Mouse (Mus musculus) kidney, postnatal 36 days (tissue): ENCODE measurements around the gene Mt3.
"Not testable (repeated sequence)": the region's sequence is repeated elsewhere in the genome, so short reads cannot be mapped to it uniquely, and the experiment has no call there.

ENCODE experiments used
- DNase-seq, 2 experiments: peaks; one replicate each; pipeline ENCODE4 v3.0.0; 2021 to 2022; ENCODE audit warnings: mixed read lengths in 2 of 2

Mt3 gene

GRCm38 (mm10) chr8:94154537-94154936, 2.1 kb downstream of the Mt3 start:
- DNase-seq = no peak

- DNase-seq = peak; percentile 29 to 61
These were observed 3.7 kb downstream of the Mt3 start for GRCm38 (mm10) chr8:94156092-94156491.

- not testable (repeated sequence) for DNase-seq
These were observed 13.4 kb downstream of the Mt3 start for GRCm38 (mm10) chr8:94165772-94166171.

- peak; percentile 86 to 94 for DNase-seq
These were observed 14.8 kb downstream of the Mt3 start for GRCm38 (mm10) chr8:94167244-94167643.

- DNase-seq = no peak
These were observed 17.1 kb downstream of the Mt3 start for GRCm38 (mm10) chr8:94169547-94169946.

- peak; percentile 47 to 60 for DNase-seq
These were observed 18.9 kb downstream of the Mt3 start for GRCm38 (mm10) chr8:94171321-94171755.

- peak; percentile 75 to 84 for DNase-seq
These were observed 19.8 kb downstream of the Mt3 start, which contains the start of gene Mt2 for GRCm38 (mm10) chr8:94172075-94172808. TSS of gene Mt2 (plus strand) at chr8:94172664.

GRCm38 (mm10) chr8:94172809-94173732, 20.7 kb downstream of the Mt3 start:
- DNase-seq = peak in 1 of 2 experiments; percentile 23

GRCm38 (mm10) chr8:94173848-94174403, 21.5 kb downstream of the Mt3 start:
- DNase-seq = no peak

- DNase-seq = no peak
These were observed 22.3 kb downstream of the Mt3 start for GRCm38 (mm10) chr8:94174619-94175213.

GRCm38 (mm10) chr8:94177716-94178390, 25.4 kb downstream of the Mt3 start:
- no peak for DNase-seq

- DNase-seq = peak; percentile 92 to 94
These were observed 26.7 kb downstream of the Mt3 start, which contains the start of gene Mt1 for GRCm38 (mm10) chr8:94178857-94179712. TSS of gene Mt1 (plus strand) at chr8:94179082.

- peak in 1 of 2 experiments; percentile 40 for DNase-seq
These were observed 27.5 kb downstream of the Mt3 start for GRCm38 (mm10) chr8:94179713-94180560.

GRCm38 (mm10) chr8:94180561-94180908, 28.1 kb downstream of the Mt3 start:
- no peak for DNase-seq

GRCm38 (mm10) chr8:94182055-94182929, 29.9 kb downstream of the Mt3 start:
- DNase-seq = no peak

- DNase-seq = peak; percentile 91 to 92
These were observed 30.7 kb downstream of the Mt3 start for GRCm38 (mm10) chr8:94183117-94183516.

GRCm38 (mm10) chr8:94184357-94184843, 32.0 kb downstream of the Mt3 start:
- no peak for DNase-seq

GRCm38 (mm10) chr8:94185791-94186190, 33.4 kb downstream of the Mt3 start:
- DNase-seq = no peak

GRCm38 (mm10) chr8:94186542-94186941, 34.1 kb downstream of the Mt3 start:
- peak; percentile 90 to 93 for DNase-seq
